Mouse (Mus musculus) skeletal muscle tissue, adult 2 months (tissue): ENCODE measurements around the gene Acr.

Experiments used
- DNase-seq: peaks from one replicate; pipeline ENCODE4 v3.0.0-alpha.2; 2012; ENCODE audit warnings: low read depth, low spot score

Gene Acr

DNA sequence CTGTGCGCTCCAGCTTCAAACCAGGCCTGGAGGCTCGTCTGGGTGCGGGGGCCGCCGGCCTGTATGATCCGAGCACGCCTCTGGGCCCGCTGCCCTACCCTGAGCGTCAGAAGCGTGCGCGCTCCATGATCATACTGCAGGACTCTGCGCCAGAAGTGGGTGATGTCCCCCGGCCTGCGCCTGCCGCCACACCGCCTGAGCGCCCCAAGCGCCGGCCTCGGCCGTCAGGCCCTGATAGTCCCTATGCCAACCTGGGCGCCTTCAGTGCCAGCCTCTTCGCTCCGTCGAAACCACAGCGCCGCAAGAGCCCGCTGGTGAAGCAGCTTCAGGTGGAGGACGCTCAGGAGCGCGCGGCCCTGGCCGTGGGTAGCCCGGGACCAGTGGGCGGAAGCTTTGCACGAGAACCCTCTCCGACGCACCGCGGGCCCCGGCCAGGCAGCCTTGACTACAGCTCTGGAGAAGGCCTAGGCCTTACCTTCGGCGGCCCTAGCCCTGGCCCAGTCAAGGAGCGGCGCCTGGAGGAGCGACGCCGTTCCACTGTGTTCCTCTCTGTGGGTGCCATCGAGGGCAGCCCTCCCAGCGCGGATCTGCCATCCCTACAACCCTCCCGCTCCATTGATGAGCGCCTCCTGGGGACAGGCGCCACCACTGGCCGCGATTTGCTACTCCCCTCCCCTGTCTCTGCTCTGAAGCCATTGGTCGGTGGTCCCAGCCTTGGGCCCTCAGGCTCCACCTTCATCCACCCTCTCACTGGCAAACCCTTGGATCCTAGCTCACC is 20.1 kb upstream of the Acr start:
- DNase-seq, result no peak

DNA sequence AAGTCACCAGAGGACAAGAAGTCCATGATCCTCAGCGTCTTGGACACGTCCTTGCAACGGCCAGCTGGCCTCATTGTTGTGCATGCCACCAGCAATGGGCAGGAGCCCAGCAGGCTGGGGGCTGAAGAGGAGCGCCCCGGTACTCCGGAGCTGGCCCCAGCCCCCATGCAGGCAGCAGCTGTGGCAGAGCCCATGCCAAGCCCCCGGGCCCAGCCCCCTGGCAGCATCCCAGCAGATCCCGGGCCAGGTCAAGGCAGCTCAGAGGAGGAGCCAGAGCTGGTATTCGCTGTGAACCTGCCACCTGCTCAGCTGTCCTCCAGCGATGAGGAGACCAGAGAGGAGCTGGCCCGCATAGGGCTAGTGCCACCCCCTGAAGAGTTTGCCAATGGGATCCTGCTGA is 19.3 kb upstream of the Acr start:
- DNase-seq, result no peak

DNA sequence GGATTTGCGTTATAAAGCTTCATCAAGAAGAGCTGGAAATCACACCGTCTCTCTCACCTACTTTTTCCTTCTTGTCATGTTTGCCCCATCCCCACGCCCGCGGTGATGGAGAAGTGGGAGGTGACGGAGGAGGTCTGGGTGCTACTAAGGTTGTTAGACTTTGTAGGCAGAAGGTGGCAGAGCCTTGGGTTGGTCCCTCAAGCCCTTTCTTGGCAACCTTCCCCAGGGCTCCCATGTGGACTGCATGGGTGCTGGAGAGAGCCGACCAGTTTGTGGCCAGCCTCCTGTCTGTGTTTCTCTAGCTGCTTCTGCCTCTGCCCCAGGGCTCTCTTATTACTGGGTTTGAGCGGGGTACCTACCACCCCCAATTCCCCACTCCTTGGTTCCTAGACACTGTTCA is 17.6 kb upstream of the Acr start:
- no peak for DNase-seq

DNA sequence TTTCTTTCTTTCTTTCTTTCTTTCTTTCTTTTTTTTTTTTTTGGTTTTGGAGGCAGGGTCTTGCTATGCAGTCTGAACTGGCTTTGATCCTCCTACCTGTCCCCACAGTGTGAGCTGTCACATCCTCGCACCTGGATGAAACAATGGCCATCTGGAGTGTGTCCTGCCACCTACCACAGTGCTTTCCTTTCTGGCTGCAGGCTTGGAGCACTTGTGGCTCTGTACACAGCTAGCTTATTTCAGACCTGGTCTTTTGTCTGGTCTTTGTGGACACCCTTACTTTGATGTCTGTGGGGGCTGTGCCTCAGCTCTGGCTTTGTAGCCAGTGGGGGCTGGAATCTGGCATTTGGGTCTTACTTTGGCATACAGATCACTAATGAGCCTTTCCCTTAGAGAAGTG is 16.4 kb upstream of the Acr start:
- DNase-seq, result no peak

DNA sequence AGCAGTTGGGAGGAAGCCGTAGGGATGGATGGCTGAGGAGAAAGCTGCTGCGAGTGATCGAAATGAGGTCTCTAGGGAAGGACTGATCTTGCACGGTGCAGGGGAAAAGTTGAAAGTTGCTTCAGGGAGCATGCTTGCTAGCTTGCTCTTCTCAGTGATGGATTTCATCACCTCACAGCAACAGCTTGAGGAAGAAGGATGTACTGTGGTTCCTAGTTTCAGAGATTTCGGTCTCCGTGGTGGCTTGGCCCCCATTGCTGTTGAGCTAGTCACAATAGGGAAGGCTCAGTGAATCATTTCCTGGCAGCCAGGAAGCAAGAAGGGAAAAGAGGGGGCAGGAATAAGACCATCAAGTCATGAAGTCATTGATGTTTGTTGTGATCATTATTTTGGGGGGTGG is 12.5 kb upstream of the Acr start:
- no peak for DNase-seq

DNA sequence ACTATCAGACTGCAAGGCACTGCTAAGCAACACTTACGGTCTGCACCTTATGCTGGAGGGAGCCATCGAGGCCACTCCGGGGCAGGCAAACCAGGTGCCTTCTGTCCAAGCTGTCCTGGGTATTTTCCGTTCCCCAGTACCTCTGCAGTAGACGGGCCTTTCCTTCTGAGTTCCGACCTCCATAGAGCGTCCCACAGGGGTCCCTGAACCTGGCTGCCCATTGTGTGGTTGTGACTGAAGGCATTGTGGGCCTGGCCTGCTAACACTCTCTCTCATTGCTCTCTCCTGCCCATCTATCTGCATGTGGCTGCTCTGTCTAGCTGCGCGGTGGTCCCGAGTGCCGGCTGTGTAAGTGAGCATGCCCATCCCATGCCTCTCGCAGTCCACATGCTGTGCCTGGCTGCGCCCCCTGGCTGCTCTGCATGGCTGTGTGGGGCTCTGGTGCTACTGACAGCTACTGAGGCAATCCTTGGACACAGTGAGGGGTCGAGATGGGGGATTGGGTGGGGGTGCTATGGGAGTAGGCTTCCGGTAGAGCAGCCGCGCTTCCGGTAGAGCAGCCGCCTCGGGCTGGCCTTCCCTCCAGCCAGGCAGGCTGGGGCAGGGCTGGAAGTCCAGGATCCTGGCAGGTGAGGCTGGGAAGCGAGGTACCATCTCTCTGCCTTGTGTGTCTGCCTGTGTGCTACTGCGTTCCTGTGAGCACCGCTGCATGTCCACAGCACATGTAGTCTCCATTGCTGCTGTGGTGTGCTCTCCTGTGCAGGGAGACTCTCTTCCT is 11.5 kb upstream of the Acr start:
- no peak for DNase-seq

DNA sequence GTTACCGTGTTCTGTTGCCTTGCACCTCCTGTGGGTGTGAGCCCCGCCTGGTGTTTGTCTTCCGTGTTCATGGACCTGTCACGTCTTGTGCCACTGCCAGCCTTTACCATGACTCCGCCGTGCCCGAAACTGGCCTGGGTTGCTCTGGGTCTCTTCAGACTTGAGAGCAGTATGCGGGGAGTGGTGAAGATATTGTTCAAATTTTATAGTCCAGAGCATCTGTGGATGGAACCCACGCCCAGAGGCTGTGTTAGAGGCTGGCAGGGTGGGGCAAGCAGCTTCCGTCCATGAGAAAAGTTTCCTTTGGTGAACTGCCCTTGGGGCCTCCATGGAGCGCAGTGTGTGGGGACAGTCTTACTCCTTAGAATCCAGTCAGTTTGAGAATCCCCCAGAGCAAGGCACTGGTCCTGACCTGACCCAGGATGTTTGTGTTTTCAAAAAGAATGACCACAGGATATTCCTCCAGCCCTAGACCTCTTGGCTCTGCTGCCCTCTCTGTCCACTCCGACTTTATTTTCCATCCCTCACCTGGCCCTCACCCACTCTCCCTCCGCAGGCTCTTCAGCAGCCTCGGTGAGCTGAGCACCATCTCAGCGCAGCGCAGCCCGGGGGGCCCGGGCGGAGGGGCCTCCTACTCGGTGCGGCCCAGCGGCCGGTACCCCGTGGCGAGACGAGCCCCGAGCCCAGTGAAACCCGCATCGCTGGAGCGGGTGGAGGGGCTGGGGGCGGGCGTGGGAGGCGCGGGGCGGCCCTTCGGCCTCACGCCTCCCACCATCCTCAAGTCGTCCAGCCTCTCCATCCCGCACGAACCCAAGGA is 10.7 kb upstream of the Acr start:
- no peak for DNase-seq

DNA sequence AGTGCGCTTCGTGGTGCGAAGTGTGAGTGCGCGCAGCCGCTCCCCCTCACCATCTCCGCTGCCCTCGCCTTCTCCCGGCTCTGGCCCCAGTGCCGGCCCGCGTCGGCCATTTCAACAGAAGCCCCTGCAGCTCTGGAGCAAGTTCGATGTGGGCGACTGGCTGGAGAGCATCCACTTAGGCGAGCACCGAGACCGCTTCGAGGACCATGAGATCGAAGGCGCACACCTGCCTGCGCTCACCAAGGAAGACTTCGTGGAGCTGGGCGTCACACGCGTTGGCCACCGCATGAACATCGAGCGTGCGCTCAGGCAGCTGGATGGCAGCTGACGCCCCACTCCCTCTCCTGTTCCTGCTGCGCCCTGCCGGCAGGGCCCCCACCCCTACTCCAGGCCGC is 10.1 kb upstream of the Acr start:
- DNase-seq, result no peak

DNA sequence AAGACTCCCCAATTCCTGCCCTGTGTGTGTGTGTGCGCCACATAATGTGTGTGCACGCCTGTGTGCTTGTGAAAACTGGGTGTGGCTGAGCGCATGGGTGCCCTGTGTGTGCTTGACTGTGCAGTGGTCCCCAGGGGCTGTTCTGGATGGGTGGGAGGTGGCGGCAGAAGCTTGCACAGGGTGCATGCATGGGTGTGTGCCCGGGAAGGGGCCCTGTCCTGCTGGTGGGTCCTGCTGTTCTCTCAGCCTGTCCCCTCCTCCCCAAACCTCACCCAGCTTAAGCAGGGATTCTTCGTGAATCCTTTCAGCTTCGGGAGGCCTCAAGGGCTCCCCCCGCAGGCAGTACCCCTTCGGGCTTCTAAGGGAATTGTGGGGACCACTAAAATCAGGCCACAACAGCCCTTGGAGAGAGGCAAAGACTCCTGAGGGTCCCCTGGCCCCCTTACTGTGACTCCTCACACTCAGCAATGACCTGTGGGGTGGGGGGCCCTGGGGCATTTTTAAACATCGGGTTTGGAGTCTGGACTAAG is 8.9 kb upstream of the Acr start:
- DNase-seq, result no peak

DNA sequence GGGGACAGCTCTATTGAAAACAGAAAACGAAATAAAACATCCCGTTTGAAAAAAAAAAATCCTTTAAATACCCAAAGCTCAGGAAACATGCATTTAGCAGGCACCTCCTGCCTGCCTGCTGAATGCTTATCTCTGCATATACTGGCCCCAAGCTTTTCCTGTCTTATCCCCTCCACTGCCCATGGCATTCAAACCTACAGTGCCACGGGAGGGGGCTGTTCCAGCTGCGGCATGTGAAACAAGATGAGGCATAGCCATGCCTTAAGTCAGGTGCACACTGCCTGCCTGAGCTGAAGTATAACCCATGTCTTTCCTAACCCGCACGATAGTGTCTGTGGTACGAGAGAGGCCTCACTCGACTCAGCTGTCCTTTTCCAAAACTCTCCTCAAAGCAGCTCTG is 4.0 kb downstream of the Acr start:
- no peak for DNase-seq

DNA sequence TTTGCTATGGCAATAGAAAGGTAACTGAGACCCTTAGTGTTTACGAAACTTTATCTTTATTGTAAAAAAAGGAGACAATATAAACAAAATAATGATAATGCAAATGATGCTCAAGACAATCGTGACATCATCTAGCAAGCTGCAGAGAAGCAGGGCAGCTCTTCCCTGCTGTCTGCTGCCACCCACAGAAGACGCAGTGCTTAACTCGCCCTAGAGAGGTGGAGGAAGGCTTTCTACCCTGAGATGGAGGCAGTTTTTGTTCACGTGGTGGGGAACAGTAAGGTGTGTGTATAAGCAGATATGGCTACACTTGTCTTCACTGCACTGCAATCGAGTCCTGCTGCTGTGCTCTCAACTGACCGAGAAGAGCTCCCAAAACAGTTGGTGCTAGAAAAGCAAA is 14.4 kb downstream of the Acr start:
- DNase-seq, result no peak

DNA sequence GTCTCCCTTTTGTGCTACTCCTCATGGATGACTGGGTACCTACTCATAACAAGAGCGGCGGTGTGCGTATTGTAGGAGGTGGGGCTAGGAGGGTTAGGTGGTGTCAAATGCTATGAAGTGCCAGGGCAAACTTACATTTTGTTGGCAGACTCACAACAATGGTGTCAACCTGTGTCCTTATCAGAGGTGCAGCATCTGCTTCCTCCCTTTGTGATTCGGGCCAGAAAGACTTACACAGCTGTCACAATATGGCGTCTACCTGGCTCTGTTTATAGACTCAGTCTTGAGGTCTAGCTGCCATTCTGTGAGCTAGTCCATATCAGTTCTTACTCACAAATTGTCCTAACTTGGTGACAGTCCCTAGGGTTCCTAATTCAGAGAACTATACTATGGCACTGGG is 17.0 kb downstream of the Acr start:
- DNase-seq, result peak; percentile 17

DNA sequence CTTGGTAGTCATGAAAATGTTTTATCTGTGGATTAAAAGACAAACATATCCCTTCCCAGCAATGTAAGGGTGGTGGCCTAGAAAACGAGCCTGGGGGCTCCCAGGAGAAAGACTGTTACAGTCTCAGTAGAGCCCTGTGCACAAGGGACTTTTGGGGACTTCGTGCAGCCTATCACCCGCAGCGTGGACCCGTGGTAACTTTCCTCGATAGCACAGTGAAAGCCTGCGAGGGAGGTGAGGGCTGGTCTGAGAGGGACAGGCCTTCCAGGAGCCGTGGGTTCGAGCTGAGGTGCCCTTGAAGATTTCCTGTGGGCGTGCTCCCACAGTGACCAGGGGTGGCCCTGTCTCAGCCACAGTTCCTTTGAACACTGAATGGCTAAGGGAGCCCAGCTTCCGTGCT is 17.5 kb downstream of the Acr start:
- DNase-seq, result no peak

DNA sequence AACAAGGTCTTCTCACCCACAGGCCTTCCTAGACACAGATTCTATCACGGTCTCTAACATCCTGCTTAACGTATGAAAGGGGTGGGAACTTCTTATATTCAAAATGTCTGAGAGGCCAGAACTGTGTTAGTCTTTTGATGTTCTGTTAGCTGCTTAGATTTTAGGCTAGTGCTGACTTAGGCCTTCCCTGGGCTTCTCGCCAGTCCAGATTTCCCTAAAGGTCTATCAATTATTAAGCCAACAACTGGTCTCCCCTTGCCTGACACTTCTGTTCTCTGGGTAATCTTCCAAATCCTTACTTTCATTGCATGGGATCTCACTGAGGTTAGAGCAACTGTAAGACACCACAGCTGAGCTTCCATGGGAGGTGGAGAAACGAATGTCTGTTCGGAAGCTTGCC is 21.0 kb downstream of the Acr start:
- DNase-seq, result no peak

DNA sequence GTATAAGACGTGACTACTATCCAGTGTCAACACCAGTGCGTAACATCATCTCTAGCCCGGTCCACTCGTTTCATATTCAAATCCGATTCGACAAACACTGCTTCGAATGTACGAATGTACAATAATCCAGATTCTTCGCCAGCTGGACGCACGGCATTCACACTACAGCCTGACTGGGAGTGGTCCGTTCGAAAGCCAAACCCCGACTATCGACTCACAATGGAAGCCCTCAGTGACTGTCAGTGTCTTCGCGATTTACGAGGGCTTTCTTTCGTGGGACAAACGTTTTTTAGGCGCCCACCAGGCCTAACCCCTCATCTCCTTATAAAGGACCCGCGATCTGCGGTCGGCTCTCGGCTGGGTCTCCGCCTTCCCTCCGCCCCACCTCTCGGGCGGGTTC is 23.2 kb downstream of the Acr start:
- no peak for DNase-seq

DNA sequence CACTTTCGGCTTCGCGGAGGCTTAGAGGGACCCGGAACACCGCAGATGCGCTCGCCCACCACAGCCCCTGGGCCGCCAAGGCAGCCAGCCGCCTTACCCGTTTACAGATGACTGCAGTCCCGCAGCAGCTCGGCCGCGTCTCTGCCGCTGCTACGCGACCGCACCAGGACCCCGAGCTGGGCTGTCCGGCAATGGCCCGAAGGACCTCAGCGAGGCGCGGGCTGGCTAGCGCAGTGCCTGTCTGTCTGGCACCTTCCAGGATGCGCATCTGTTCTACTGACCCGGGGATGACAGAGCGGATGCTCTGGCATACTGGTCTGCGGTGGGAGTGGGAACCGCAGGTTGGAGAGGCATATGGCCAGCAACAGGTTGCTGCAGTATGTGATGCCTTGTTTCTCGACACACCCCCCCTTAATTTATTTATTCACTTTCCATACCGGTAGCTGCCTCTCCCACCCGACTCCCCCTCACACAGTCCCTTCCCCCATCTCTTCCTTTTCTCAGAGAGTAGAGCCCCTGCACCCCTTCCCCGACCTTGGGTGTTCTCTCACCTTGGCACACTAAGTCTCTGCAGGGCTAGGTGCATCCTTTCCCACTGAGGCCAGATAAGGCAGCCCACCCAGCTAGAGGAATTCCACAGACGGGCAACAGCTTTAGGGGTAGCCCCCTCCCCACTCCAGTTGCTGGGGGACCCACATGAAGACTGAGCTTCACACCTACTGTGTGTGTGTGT is 23.8 kb downstream of the Acr start, which contains the start of gene Rabl2:
Gene Rabl2 (minus strand): TSS at position 201 of the 733 bp plus-strand sequence.
- DNase-seq, result peak; percentile 68

DNA sequence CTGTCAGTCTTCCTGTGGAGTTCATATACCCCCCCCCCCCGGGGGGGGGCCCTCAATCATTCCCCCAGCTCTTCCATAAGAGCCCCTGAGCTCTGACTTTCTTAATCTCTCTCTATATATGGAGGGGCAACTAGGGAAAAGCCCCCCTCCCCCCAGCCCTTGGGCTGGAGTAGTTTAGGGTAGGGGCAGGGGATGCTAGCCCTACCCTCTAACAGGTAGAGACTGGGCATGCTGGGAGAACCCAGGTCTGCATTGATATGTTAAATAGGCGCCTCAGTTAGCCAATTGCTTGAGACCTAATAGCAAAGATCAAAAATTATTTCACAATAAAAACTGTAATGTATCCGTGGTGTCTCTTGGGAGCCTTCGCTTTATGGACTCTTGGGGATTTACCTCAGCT is 24.4 kb downstream of the Acr start:
- DNase-seq, result no peak

DNA sequence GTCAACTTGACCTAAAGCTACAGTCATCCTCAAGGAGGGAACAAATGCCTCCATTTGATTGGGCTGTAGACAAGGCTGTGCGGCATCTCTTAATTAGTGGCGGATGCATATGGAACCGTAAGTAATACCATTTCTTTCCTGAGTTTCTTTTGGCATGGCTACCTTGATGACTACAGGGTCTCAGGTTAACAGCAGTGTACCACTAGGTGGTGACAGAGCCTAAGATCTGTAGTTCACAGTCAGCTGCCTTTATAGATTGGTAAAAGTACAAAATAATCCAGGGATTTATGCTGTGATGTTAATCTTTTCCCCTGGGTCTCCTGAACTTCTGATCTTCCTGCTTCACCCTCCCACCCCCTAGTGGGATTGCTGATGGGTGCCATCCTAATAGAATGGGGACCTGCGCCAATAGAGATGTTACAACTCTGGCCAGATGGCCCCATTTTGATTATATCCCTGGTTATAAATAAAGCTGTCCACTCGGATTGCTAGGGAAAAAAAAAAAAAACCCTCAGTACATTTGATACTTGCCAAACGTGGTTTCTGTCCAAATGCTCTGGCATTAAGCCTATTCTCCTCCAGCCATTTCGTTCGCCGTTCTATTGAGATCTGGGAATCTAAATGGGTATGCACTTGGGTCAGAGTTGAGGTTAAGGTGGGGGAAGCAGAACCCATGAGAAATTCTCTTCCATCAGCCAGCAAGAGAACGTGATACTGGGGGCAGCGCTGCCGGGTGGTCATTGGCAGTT is 37.9 kb downstream of the Acr start:
- DNase-seq, result no peak

DNA sequence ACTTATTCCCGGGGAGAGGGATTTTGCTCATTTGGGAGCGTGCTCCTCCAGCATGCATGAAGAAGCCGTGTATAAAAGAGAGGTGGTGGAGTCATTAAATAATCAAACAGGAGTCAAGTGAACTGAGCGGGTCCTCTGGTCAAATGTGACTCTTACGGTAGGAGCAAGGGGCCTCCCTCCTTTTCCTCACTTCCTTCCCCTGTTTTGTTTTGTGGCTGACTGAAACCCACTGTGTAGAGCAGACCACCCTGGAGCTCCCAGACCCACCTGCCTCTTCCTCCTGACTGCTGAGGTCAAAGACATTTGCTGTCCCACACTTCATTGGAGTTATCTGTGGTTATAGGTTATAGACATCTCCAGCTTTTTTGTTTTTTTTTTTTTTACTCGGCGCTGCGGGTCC is 39.4 kb downstream of the Acr start:
- DNase-seq, result no peak

DNA sequence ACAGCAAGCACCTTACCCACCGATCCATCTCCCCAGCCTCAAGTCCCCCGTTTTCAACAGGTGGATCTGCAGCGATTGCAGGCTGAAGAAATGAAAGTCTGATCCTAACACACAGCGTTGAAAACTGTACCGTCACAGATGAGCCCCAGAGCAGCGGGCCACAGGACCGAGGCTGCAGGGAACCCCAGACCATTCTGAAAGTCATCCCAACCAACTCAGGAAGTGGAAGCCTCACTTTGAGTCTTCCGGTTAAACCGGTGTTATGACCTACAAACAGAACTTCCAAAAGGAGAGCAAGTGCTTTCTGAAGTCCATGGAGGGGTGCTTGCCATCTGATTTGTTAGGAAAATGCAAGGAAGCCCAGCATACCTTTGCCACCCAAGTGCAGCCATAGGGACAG is 39.8 kb downstream of the Acr start:
- no peak for DNase-seq
